Mouse (Mus musculus): ENCODE measurements around the gene Serpinf2. TPM values are rescaled to one million over a fixed set of nuclear protein-coding genes. Genes with fewer than 3 reads are reported as not detected.

The Serpinf2 gene
- polyA plus RNA-seq, 1 experiment: 126 TPM

GRCm38 (mm10) chr11:75462865-75463336 lies 23.5 kb upstream of the Serpinf2 start:
- WGBS: 3% methylated on average over 9 of the region's 9 CpGs

GRCm38 (mm10) chr11:75462253-75462783 lies 22.9 kb upstream of the Serpinf2 start:
- DNase-seq: peak; percentile 98
- H3K27ac ChIP-seq (ENCODE audit: insufficient read depth, low read depth, low read length): peak overlapping the region; percentile 99
- H3K4me3 ChIP-seq (ENCODE audit: insufficient read depth, low read depth, low read length): peak overlapping the region; percentile 85
- WGBS: 2% methylated on average over 16 of the region's 16 CpGs
- peaks cover 33% of the 10 kb centered on the region for H3K4me1 ChIP-seq (ENCODE audit: control insufficient read depth, insufficient read depth, low read length)
- TF ChIP-seq CTCF (conservative IDR thresholded peaks at IDR 0.05; ENCODE audit: insufficient read depth, insufficient read length, low read depth, low read length): no peak
- TF ChIP-seq POLR2A (IDR thresholded peaks at IDR 0.05; ENCODE audit: low read depth, low read length): peak; percentile 41
- H3K27me3 ChIP-seq (replicated peaks; ENCODE audit: control insufficient read depth, insufficient read depth, low read length): no peaks in the 10 kb centered on the region
- peaks cover 16% of the 10 kb centered on the region for H3K36me3 ChIP-seq (ENCODE audit: control insufficient read depth, insufficient read depth, low read length)

More at GRCm38 (mm10) chr11:75462865-75463336, 23.5 kb upstream of the Serpinf2 start:
- peak overlapping the region; percentile 99 for H3K27ac ChIP-seq (ENCODE audit: insufficient read depth, low read depth, low read length)
- TF ChIP-seq POLR2A (IDR thresholded peaks at IDR 0.05; ENCODE audit: low read depth, low read length) (no peak), CTCF (conservative IDR thresholded peaks at IDR 0.05; ENCODE audit: insufficient read depth, insufficient read length, low read depth, low read length) (no peak)
- H3K36me3 ChIP-seq (ENCODE audit: control insufficient read depth, insufficient read depth, low read length): peaks cover 16% of the 10 kb centered on the region
- no peaks in the 10 kb centered on the region for H3K27me3 ChIP-seq (replicated peaks; ENCODE audit: control insufficient read depth, insufficient read depth, low read length)
- H3K4me1 ChIP-seq (ENCODE audit: control insufficient read depth, insufficient read depth, low read length): peaks cover 37% of the 10 kb centered on the region
- peak; percentile 98 for DNase-seq
- H3K4me3 ChIP-seq (ENCODE audit: insufficient read depth, low read depth, low read length): peak overlapping the region; percentile 85

GRCm38 (mm10) chr11:75461743-75462252 lies 22.4 kb upstream of the Serpinf2 start:
- peak overlapping the region; percentile 85 for H3K4me3 ChIP-seq (ENCODE audit: insufficient read depth, low read depth, low read length)
- DNase-seq: no peak
- H3K27me3 ChIP-seq (replicated peaks; ENCODE audit: control insufficient read depth, insufficient read depth, low read length): no peaks in the 10 kb centered on the region
- peaks cover 15% of the 10 kb centered on the region for H3K36me3 ChIP-seq (ENCODE audit: control insufficient read depth, insufficient read depth, low read length)
- 1% methylated on average over 30 of the region's 30 CpGs for WGBS
- TF ChIP-seq POLR2A (IDR thresholded peaks at IDR 0.05; ENCODE audit: low read depth, low read length): no peak
- TF ChIP-seq CTCF (conservative IDR thresholded peaks at IDR 0.05; ENCODE audit: insufficient read depth, insufficient read length, low read depth, low read length): no peak
- H3K4me1 ChIP-seq (ENCODE audit: control insufficient read depth, insufficient read depth, low read length): peaks cover 33% of the 10 kb centered on the region
- peak overlapping the region; percentile 99 for H3K27ac ChIP-seq (ENCODE audit: insufficient read depth, low read depth, low read length)

- under 1% methylated on average over 46 of the region's 46 CpGs for WGBS
- Histone ChIP-seq H3K27me3 (replicated peaks; ENCODE audit: control insufficient read depth, insufficient read depth, low read length) (no peaks in the 10 kb centered on the region), H3K36me3 (ENCODE audit: control insufficient read depth, insufficient read depth, low read length) (peaks cover 13% of the 10 kb centered on the region), H3K4me3 (ENCODE audit: insufficient read depth, low read depth, low read length) (peak within 1 kb of the TSS; percentile 85), H3K27ac (ENCODE audit: insufficient read depth, low read depth, low read length) (peak within 1 kb of the TSS; percentile 99), H3K4me1 (ENCODE audit: control insufficient read depth, insufficient read depth, low read length) (peaks cover 33% of the 10 kb centered on the region)
- peak; percentile 99 for TF ChIP-seq POLR2A (IDR thresholded peaks at IDR 0.05; ENCODE audit: low read depth, low read length)
- TF ChIP-seq CTCF (conservative IDR thresholded peaks at IDR 0.05; ENCODE audit: insufficient read depth, insufficient read length, low read depth, low read length): no peak
- DNase-seq: peak; percentile 100
Measured at GRCm38 (mm10) chr11:75460844-75461742, 21.7 kb upstream of the Serpinf2 start, which contains the start of gene Tlcd2. Tlcd2 (plus strand) TSS chr11:75461715.

GRCm38 (mm10) chr11:75460103-75460843 lies 20.9 kb upstream of the Serpinf2 start:
- H3K4me1 ChIP-seq (ENCODE audit: control insufficient read depth, insufficient read depth, low read length): peaks cover 34% of the 10 kb centered on the region
- H3K27ac ChIP-seq (ENCODE audit: insufficient read depth, low read depth, low read length): peak overlapping the region; percentile 95
- TF ChIP-seq CTCF (conservative IDR thresholded peaks at IDR 0.05; ENCODE audit: insufficient read depth, insufficient read length, low read depth, low read length): no peak
- no peak for TF ChIP-seq POLR2A (IDR thresholded peaks at IDR 0.05; ENCODE audit: low read depth, low read length)
- peak; percentile 98 for DNase-seq
- peaks cover 6% of the 10 kb centered on the region for H3K36me3 ChIP-seq (ENCODE audit: control insufficient read depth, insufficient read depth, low read length)
- whole genome bisulfite sequencing: 6% methylated on average over 19 of the region's 19 CpGs
- H3K4me3 ChIP-seq (ENCODE audit: insufficient read depth, low read depth, low read length): peak overlapping the region; percentile 49
- no peaks in the 10 kb centered on the region for H3K27me3 ChIP-seq (replicated peaks; ENCODE audit: control insufficient read depth, insufficient read depth, low read length)

- H3K36me3 ChIP-seq (ENCODE audit: control insufficient read depth, insufficient read depth, low read length): peaks cover 3% of the 10 kb centered on the region; the same call in 1 of the 2 replicates
- TF ChIP-seq CTCF (conservative IDR thresholded peaks at IDR 0.05; ENCODE audit: insufficient read depth, insufficient read length, low read depth, low read length): no peak
- TF ChIP-seq POLR2A (IDR thresholded peaks at IDR 0.05; ENCODE audit: low read depth, low read length): no peak
- 0 out of 2 replicates have a peak overlapping the region, but pooled peaks have one; percentile 1 for H3K4me3 ChIP-seq (ENCODE audit: insufficient read depth, low read depth, low read length)
- DNase-seq: no peak
- WGBS: 27% methylated on average over 5 of the region's 5 CpGs
- H3K27me3 ChIP-seq (replicated peaks; ENCODE audit: control insufficient read depth, insufficient read depth, low read length): no peaks in the 10 kb centered on the region
- H3K27ac ChIP-seq (ENCODE audit: insufficient read depth, low read depth, low read length): peak overlapping the region; percentile 95
- peaks cover 37% of the 10 kb centered on the region for H3K4me1 ChIP-seq (ENCODE audit: control insufficient read depth, insufficient read depth, low read length)
Measured at GRCm38 (mm10) chr11:75459751-75460102, 20.3 kb upstream of the Serpinf2 start.

Data from kidney, adult 2 months (tissue).